Mouse (Mus musculus): ENCODE measurements around the gene Sfxn2. TPM values are rescaled to one million over a fixed set of nuclear protein-coding genes. Genes with fewer than 3 reads are reported as not detected.
"Not testable (repeated sequence)": the region's sequence is repeated elsewhere in the genome, so short reads cannot be mapped to it uniquely, and the experiment has no call there.

Gene Sfxn2
- polyA plus RNA-seq, 1 experiment from 2014 or later: 11.4 TPM

DNA sequence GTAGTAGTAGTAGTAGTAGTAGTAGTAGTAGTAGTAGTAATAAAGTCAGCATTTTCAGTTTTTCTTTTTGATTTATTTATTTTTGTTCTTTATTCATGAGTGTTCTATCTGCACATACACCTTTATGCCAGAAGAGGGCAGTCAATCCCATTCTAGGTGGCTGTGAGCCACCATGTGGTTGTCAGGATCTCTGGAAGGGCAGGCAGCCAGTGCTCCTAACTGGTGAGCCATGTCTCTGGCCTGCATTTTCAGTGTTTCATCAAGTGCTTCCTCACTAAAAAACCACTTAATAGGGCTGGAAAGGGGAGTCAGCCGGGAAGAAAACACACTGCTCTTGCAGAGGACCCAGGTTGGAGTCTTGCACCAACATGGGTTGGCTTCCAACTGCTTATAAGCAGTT, 11.0 kb upstream of the Sfxn2 start:
- Histone ChIP-seq H3K27ac (ENCODE audit: low read length) (peak overlapping the region; percentile 66), H3K4me2 (ENCODE audit: low read depth, low read length) (no peak overlapping the region), H3K9ac (ENCODE audit: low read length) (no peak overlapping the region), H3K4me3 (ENCODE audit: low read length) (no peak overlapping the region), H3K36me3 (ENCODE audit: control insufficient read depth, insufficient read depth) (peaks cover 4% of the 10 kb centered on the region), H3K4me1 (ENCODE audit: control insufficient read depth, insufficient read depth, low read length) (peaks cover 16% of the 10 kb centered on the region), H3K9me3 (replicated peaks; ENCODE audit: control insufficient read depth, low read length) (no peaks in the 10 kb centered on the region), H3K27me3 (ENCODE audit: control insufficient read depth, insufficient read depth, low read length) (no peaks in the 10 kb centered on the region)
- WGBS: 24% methylated on average over 1 of the region's 1 CpGs
- ATAC-seq (replicated peaks; ENCODE audit: extremely low read depth, insufficient read depth, low FRiP score): no peak

DNA sequence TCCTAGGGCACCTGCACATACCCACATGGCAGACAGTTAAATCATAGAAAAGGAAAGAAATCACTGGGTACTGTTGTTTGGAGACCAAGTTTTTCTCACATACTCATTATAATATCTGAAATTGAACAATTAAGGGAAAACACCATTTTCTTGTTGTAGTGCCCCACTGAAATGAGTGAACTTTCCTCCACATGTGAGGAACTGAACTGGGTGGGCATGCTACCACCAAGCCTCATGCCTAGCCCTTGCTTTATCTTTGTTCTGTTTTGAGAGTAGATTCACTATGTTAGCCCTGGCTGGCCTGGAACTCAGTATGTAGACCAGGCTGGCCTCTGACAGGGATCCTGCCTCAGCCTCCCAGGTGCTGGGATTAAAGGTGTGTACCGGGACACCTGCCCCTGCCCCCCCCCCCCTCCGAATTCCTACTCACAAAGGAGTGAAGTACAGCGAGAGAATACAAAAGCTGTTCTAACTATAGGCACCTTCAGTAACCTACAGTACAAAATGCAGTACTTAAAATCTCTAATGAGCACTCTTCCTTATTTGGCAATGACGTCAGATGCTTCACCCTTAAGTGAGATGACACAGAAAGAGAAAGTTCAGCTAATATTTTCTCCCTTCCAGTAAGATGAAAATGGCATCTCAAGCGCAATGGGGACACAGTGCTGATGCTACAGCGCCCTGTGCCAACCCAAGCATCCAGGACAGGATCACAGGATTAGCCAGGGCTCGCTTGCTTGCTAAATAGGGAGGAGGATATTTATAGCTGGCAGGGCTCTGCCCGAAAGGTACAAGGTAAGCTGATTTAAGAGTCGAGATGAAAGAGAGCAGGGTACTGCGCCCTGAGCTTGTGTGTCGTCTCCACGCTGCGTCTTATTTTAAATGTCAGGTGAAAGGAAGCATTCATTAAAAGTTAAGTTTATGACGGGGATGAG, 10.3 kb upstream of the Sfxn2 start:
- peak overlapping the region; percentile 21; the same call in 1 of the 2 replicates for H3K4me2 ChIP-seq (ENCODE audit: low read depth, low read length)
- 61% methylated on average over 14 of the region's 14 CpGs for WGBS
- peak overlapping the region; percentile 66 for H3K27ac ChIP-seq (ENCODE audit: low read length)
- peak; percentile 63; the same call in 1 of the 2 replicates for ATAC-seq (replicated peaks; ENCODE audit: extremely low read depth, insufficient read depth, low FRiP score)
- H3K9me3 ChIP-seq (replicated peaks; ENCODE audit: control insufficient read depth, low read length): no peaks in the 10 kb centered on the region
- peaks cover 16% of the 10 kb centered on the region for H3K4me1 ChIP-seq (ENCODE audit: control insufficient read depth, insufficient read depth, low read length)
- H3K27me3 ChIP-seq (ENCODE audit: control insufficient read depth, insufficient read depth, low read length): no peaks in the 10 kb centered on the region
- H3K36me3 ChIP-seq (ENCODE audit: control insufficient read depth, insufficient read depth): peaks cover 1% of the 10 kb centered on the region; the same call in 1 of the 2 replicates
- no peak overlapping the region for H3K4me3 ChIP-seq (ENCODE audit: low read length)
- H3K9ac ChIP-seq (ENCODE audit: low read length): no peak overlapping the region

DNA sequence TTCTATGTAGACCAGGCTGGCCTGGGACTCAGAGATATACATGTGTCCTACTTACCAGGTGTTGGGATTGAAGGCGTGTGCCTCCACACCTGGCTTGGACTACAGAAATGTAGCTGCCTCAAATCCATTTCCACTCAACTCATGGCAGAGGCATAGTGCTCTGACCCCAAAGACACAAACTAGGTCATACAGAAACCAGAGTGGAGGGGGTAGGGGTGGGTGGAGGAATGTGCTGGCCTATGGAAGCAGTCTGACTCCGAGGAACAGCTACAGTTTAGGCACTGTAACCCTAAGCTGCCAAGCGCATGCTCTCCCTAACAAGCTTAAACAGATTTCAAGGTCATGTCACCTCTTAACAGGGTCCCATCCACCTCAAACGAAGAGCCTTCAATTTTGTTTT, 9.6 kb upstream of the Sfxn2 start:
- H3K9me3 ChIP-seq (replicated peaks; ENCODE audit: control insufficient read depth, low read length): no peaks in the 10 kb centered on the region
- H3K4me2 ChIP-seq (ENCODE audit: low read depth, low read length): no peak overlapping the region
- peak overlapping the region; percentile 66 for H3K27ac ChIP-seq (ENCODE audit: low read length)
- H3K27me3 ChIP-seq (ENCODE audit: control insufficient read depth, insufficient read depth, low read length): no peaks in the 10 kb centered on the region
- H3K9ac ChIP-seq (ENCODE audit: low read length): no peak overlapping the region
- H3K4me1 ChIP-seq (ENCODE audit: control insufficient read depth, insufficient read depth, low read length): peaks cover 16% of the 10 kb centered on the region
- no peak overlapping the region for H3K4me3 ChIP-seq (ENCODE audit: low read length)
- WGBS: 55% methylated on average over 4 of the region's 4 CpGs
- peak; percentile 39 for ATAC-seq (replicated peaks; ENCODE audit: extremely low read depth, insufficient read depth, low FRiP score)
- H3K36me3 ChIP-seq (ENCODE audit: control insufficient read depth, insufficient read depth): no peaks in the 10 kb centered on the region

DNA sequence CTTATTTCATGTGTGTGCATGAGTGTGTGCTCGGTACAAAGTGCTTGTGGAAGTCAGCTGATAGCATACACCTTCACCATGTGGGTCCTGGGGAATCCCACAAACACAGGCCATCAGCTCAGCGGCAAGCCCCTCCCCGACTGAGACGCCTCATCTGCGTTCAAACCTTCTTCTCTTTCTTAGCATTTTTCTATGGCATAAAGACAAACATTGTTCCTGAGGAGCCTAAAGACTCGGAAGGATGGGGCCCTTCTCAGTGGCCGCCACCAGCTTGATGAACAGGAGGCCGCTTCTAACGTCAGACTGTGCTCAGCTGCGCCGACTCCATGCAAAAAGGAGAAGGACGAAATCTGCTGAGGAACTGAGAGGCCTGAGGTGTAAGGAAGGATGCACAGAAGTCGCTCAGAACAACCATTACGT, 9.1 kb upstream of the Sfxn2 start:
- Histone ChIP-seq H3K9me3 (replicated peaks; ENCODE audit: control insufficient read depth, low read length) (no peaks in the 10 kb centered on the region), H3K27me3 (ENCODE audit: control insufficient read depth, insufficient read depth, low read length) (no peaks in the 10 kb centered on the region), H3K36me3 (ENCODE audit: control insufficient read depth, insufficient read depth) (no peaks in the 10 kb centered on the region), H3K27ac (ENCODE audit: low read length) (no peak overlapping the region; the same call in 1 of the 2 replicates), H3K4me2 (ENCODE audit: low read depth, low read length) (no peak overlapping the region), H3K4me3 (ENCODE audit: low read length) (no peak overlapping the region), H3K9ac (ENCODE audit: low read length) (no peak overlapping the region), H3K4me1 (ENCODE audit: control insufficient read depth, insufficient read depth, low read length) (peaks cover 16% of the 10 kb centered on the region)
- WGBS: 79% methylated on average over 14 of the region's 14 CpGs
- 0 out of 2 replicates have a peak, but pooled peaks have one; percentile 11 for ATAC-seq (replicated peaks; ENCODE audit: extremely low read depth, insufficient read depth, low FRiP score)

DNA sequence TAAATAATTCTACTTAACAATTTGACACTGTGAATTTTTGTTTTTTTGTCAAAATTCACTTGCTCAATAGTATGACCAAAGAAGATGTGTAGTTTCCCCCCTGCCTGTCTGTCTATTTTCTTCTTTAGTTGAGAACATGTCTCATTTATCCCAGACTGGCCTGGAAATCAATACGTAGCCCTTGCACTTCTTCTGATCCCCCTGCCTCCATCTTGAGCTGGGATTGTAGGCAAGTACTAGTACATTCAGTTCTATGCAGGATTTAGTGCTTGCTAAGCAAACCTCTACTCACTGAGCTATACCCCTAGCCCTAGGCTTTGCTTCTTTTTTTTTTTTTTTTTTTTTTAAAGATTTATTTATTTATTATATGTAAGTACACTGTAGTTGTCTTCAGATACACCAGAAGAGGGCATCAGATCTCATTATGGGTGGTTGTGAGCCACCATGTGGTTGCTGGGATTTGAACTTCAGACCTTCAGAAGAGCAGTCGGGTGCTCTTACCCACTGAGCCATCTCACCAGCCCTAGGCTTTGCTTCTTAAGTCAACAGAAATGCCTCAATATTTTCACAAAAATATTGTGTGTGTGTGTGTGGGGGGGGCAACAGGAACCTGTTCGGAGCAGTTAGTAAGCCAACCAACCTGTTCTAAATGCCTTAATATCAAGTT, 1.8 kb upstream of the Sfxn2 start:
- 83% methylated on average over 3 of the region's 3 CpGs for WGBS
- H3K4me3 ChIP-seq (ENCODE audit: low read length); H3K36me3 ChIP-seq (ENCODE audit: control insufficient read depth, insufficient read depth); H3K9me3 ChIP-seq (replicated peaks; ENCODE audit: control insufficient read depth, low read length); ATAC-seq (replicated peaks; ENCODE audit: extremely low read depth, insufficient read depth, low FRiP score); H3K9ac ChIP-seq (ENCODE audit: low read length); H3K27ac ChIP-seq (ENCODE audit: low read length); H3K27me3 ChIP-seq (ENCODE audit: control insufficient read depth, insufficient read depth, low read length); H3K4me1 ChIP-seq (ENCODE audit: control insufficient read depth, insufficient read depth, low read length): not testable (repeated sequence)
- peak overlapping the region; percentile 83; the same call in 1 of the 2 replicates for H3K4me2 ChIP-seq (ENCODE audit: low read depth, low read length)

DNA sequence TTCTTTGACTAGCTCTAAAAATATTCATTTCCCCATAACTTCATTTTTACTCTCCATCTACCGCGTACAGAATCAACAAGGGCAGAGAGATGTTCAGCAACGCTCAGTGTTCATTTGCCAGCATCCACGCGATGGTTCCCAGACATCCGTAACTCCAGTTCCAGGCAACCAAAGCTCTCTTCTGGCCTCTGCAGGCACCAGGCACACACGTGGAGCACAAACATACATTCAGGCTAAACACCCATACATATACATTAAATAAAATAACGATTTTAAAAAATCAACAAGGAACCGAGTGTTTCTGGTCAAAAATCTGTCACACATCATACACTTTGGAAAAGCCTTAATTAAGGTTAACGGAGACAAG, 1.3 kb upstream of the Sfxn2 start:
- Histone ChIP-seq H3K9ac (ENCODE audit: low read length) (peak overlapping the region; percentile 82), H3K36me3 (ENCODE audit: control insufficient read depth, insufficient read depth) (no peaks in the 10 kb centered on the region), H3K27me3 (ENCODE audit: control insufficient read depth, insufficient read depth, low read length) (no peaks in the 10 kb centered on the region), H3K9me3 (replicated peaks; ENCODE audit: control insufficient read depth, low read length) (no peaks in the 10 kb centered on the region), H3K4me3 (ENCODE audit: low read length) (peak overlapping the region; percentile 91), H3K27ac (ENCODE audit: low read length) (no peak overlapping the region; the same call in 1 of the 2 replicates), H3K4me1 (ENCODE audit: control insufficient read depth, insufficient read depth, low read length) (peaks cover 10% of the 10 kb centered on the region), H3K4me2 (ENCODE audit: low read depth, low read length) (peak overlapping the region; percentile 83)
- no peak for ATAC-seq (replicated peaks; ENCODE audit: extremely low read depth, insufficient read depth, low FRiP score)
- WGBS: 27% methylated on average over 10 of the region's 10 CpGs

DNA sequence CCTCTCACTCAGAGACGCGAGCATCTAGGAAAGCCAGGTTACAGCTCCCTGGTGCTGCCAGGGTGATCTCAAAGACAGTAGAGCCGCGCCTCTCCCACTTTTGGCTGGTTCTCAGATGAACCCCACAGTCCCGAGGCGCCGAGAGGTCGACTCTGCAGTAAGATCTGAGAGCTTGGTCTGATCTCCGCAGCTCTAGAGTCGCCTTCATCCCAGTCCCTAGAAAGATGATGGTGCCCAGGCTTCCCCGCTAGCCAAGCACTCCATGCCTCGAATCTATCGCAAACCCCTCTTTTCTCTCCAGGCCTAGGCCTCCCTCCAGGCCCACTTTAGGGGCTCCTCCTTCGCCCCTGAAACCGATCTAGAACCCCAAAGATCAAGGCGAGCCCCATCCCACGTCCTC, 617 bp upstream of the Sfxn2 start:
- Histone ChIP-seq H3K9ac (ENCODE audit: low read length) (peak overlapping the region; percentile 82), H3K4me1 (ENCODE audit: control insufficient read depth, insufficient read depth, low read length) (peaks cover 10% of the 10 kb centered on the region), H3K36me3 (ENCODE audit: control insufficient read depth, insufficient read depth) (no peaks in the 10 kb centered on the region), H3K4me3 (ENCODE audit: low read length) (peak overlapping the region; percentile 91), H3K27ac (ENCODE audit: low read length) (peak overlapping the region; percentile 72), H3K4me2 (ENCODE audit: low read depth, low read length) (peak overlapping the region; percentile 83), H3K9me3 (replicated peaks; ENCODE audit: control insufficient read depth, low read length) (no peaks in the 10 kb centered on the region), H3K27me3 (ENCODE audit: control insufficient read depth, insufficient read depth, low read length) (no peaks in the 10 kb centered on the region)
- peak; percentile 11; the same call in 1 of the 2 replicates for ATAC-seq (replicated peaks; ENCODE audit: extremely low read depth, insufficient read depth, low FRiP score)
- WGBS: under 1% methylated on average over 17 of the region's 17 CpGs

DNA sequence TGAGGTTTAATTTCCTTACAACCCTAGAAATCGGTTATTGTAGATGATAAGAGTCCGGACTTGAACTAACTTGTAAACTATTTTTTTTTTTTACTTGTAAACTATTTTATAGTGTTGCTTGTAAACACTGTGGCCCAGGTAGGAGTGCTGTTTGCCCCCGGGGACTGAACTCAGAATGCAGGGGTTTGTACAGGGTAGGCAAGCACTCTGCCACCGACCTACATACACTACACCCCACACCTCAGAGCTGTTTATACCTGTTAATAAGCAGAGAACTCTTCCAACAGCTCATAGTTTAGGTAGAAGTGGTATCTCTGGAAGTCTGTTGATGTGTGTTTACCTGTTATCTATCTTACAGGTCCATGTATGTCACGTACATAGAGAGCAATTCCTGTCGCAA, 825 bp downstream of the Sfxn2 start:
- Histone ChIP-seq H3K9me3 (replicated peaks; ENCODE audit: control insufficient read depth, low read length) (no peaks in the 10 kb centered on the region), H3K4me2 (ENCODE audit: low read depth, low read length) (peak overlapping the region; percentile 83), H3K27ac (ENCODE audit: low read length) (no peak overlapping the region), H3K27me3 (ENCODE audit: control insufficient read depth, insufficient read depth, low read length) (no peaks in the 10 kb centered on the region), H3K36me3 (ENCODE audit: control insufficient read depth, insufficient read depth) (no peaks in the 10 kb centered on the region), H3K4me3 (ENCODE audit: low read length) (peak overlapping the region; percentile 91), H3K9ac (ENCODE audit: low read length) (peak overlapping the region; percentile 81), H3K4me1 (ENCODE audit: control insufficient read depth, insufficient read depth, low read length) (peaks cover 14% of the 10 kb centered on the region)
- 42% methylated on average over 6 of the region's 6 CpGs for WGBS
- no peak for ATAC-seq (replicated peaks; ENCODE audit: extremely low read depth, insufficient read depth, low FRiP score)

DNA sequence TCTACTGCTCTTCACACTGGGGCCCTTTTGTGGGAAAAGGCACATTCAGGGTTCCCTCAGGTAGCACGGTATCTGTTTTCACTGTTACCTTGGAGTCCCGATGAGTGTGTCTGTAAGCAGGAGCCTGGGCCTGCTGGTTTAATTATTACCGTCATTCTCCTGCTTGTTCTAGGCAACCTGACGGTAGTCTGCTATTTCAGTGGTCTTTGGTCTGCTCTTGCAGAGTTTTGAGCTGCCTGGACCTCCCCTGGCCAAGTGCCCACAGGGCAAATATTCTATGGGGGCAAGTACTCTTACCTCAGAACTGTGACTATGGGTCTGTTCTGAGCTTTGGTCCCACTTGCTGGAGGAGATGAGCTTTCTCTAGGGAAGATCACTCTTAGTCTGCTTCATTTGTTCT, 2.0 kb downstream of the Sfxn2 start:
- Histone ChIP-seq H3K9ac (ENCODE audit: low read length) (no peak overlapping the region), H3K4me1 (ENCODE audit: control insufficient read depth, insufficient read depth, low read length) (peaks cover 17% of the 10 kb centered on the region), H3K27me3 (ENCODE audit: control insufficient read depth, insufficient read depth, low read length) (no peaks in the 10 kb centered on the region), H3K9me3 (replicated peaks; ENCODE audit: control insufficient read depth, low read length) (no peaks in the 10 kb centered on the region), H3K4me2 (ENCODE audit: low read depth, low read length) (no peak overlapping the region), H3K36me3 (ENCODE audit: control insufficient read depth, insufficient read depth) (no peaks in the 10 kb centered on the region), H3K27ac (ENCODE audit: low read length) (no peak overlapping the region), H3K4me3 (ENCODE audit: low read length) (no peak overlapping the region)
- 66% methylated on average over 4 of the region's 4 CpGs for WGBS
- ATAC-seq (replicated peaks; ENCODE audit: extremely low read depth, insufficient read depth, low FRiP score): no peak

All from heart, embryonic 16.5 days (tissue).